Mouse (Mus musculus) small intestine, adult 2 months (tissue): Measurements from ENCODE around the gene Foxo3. TPM values are rescaled to one million over a fixed set of nuclear protein-coding genes. Genes with fewer than 3 reads are reported as not detected.

Experiments used
- H3K27ac ChIP-seq: fragments of 200-500 bp; 2 replicates; pipeline ENCODE4 v1.5.1; 2012; ENCODE audit warnings: low read depth, low read length, control low read depth, inconsistent platforms; ENCODE audit not compliant: insufficient read depth
- H3K27me3 ChIP-seq: fragments of 200-500 bp; 2 replicates; pipeline ENCODE4 v1.6.1; 2012; ENCODE audit warnings: mild to moderate bottlenecking, moderate library complexity, low read length, inconsistent platforms; ENCODE audit not compliant: control insufficient read depth, insufficient read depth
- H3K36me3 ChIP-seq: fragments of 200-500 bp; 2 replicates; pipeline ENCODE4 v1.6.1; 2012; ENCODE audit warnings: mild to moderate bottlenecking, low read length, control low read depth, inconsistent platforms; ENCODE audit not compliant: control insufficient read depth, insufficient read depth
- H3K4me1 ChIP-seq: fragments of 200-500 bp; 2 replicates; pipeline ENCODE4 v1.6.1; 2012; ENCODE audit warnings: low read length, inconsistent platforms, mixed read lengths; ENCODE audit not compliant: control insufficient read depth, insufficient read depth, insufficient read length
- H3K4me3 ChIP-seq: fragments of 200-500 bp; 2 replicates; pipeline ENCODE4 v1.5.1; 2012; ENCODE audit warnings: low read depth, mild to moderate bottlenecking, control low read depth, inconsistent platforms, low read length, moderate library complexity
- CTCF ChIP-seq: fragments of 200-500 bp; IDR thresholded peaks from 2 replicates; pipeline ENCODE4 v1.5.1; 2012; ENCODE audit warnings: low read depth, mild to moderate bottlenecking, control low read depth, inconsistent platforms, low read length, moderate library complexity, mixed read lengths; ENCODE audit not compliant: insufficient replicate concordance, insufficient read length; ENCODE audit errors: extremely low read depth
- POLR2A ChIP-seq: fragments of 200-500 bp; IDR thresholded peaks from 2 replicates; pipeline ENCODE4 v1.6.1; 2012; ENCODE audit warnings: low read depth, mild to moderate bottlenecking, control low read depth, inconsistent platforms, low read length, moderate library complexity
- WGBS: fragments of 180-500 bp; shearing (Covaris S2); methylation state at CpG from one replicate; pipeline ENCODE4 v1.1.7; 2018; 5-methylcytosine and 5-hydroxymethylcytosine counted together
- polyA plus RNA-seq: library from polyadenylated mRNA; depleted of rRNA; stranded (reverse); fragments of >200 nt; gene quantifications from 2 replicates; pipeline ENCODE4 v1.2.3, GENCODE M21; 2012

Foxo3 gene
- polyA plus RNA-seq, 1 experiment = 49.5 TPM

GRCm38 (mm10) chr10:42269281-42270025 is 7.1 kb downstream of the Foxo3 start:
- H3K27me3 ChIP-seq = no peaks in the 10 kb centered on the region
- peak overlapping the region; percentile 72 for H3K27ac ChIP-seq
- peaks cover 38% of the 10 kb centered on the region for H3K4me1 ChIP-seq
- WGBS = 46% methylated on average over 15 of the region's 15 CpGs
- TF ChIP-seq POLR2A (no peak), CTCF (no peak)
- H3K36me3 ChIP-seq = peaks cover 31% of the 10 kb centered on the region
- H3K4me3 ChIP-seq = no peak overlapping the region

- Histone ChIP-seq H3K4me1 (peaks cover 36% of the 10 kb centered on the region), H3K36me3 (peaks cover 31% of the 10 kb centered on the region), H3K27me3 (no peaks in the 10 kb centered on the region), H3K4me3 (no peak overlapping the region), H3K27ac (peak overlapping the region; percentile 72)
- WGBS = 43% methylated on average over 5 of the region's 5 CpGs
- TF ChIP-seq POLR2A (no peak), CTCF (no peak)
These were observed 8.6 kb downstream of the Foxo3 start for GRCm38 (mm10) chr10:42267811-42268545.

GRCm38 (mm10) chr10:42265021-42265689 is 11.4 kb downstream of the Foxo3 start:
- WGBS = 86% methylated on average over 11 of the region's 11 CpGs
- TF ChIP-seq POLR2A (no peak), CTCF (no peak)
- Histone ChIP-seq H3K27ac (no peak overlapping the region), H3K27me3 (no peaks in the 10 kb centered on the region), H3K36me3 (peaks cover 29% of the 10 kb centered on the region), H3K4me3 (no peak overlapping the region), H3K4me1 (peaks cover 33% of the 10 kb centered on the region)

GRCm38 (mm10) chr10:42264195-42264594 is 12.4 kb downstream of the Foxo3 start:
- peaks cover 27% of the 10 kb centered on the region for H3K4me1 ChIP-seq
- peaks cover 28% of the 10 kb centered on the region for H3K36me3 ChIP-seq
- WGBS = 34% methylated on average over 5 of the region's 5 CpGs
- H3K27ac ChIP-seq = no peak overlapping the region
- H3K27me3 ChIP-seq = no peaks in the 10 kb centered on the region
- TF ChIP-seq POLR2A = no peak
- TF ChIP-seq CTCF = no peak
- no peak overlapping the region for H3K4me3 ChIP-seq

- peaks cover 26% of the 10 kb centered on the region for H3K36me3 ChIP-seq
- H3K4me1 ChIP-seq = peaks cover 23% of the 10 kb centered on the region
- H3K4me3 ChIP-seq = no peak overlapping the region
- no peak overlapping the region for H3K27ac ChIP-seq
- TF ChIP-seq POLR2A = no peak
- TF ChIP-seq CTCF = no peak
- 42% methylated on average over 8 of the region's 8 CpGs for WGBS
- no peaks in the 10 kb centered on the region for H3K27me3 ChIP-seq
These were observed 12.9 kb downstream of the Foxo3 start for GRCm38 (mm10) chr10:42263701-42264100.

GRCm38 (mm10) chr10:42262061-42262460 is 14.5 kb downstream of the Foxo3 start:
- 38% methylated on average over 3 of the region's 3 CpGs for WGBS
- no peak overlapping the region for H3K4me3 ChIP-seq
- peaks cover 31% of the 10 kb centered on the region for H3K36me3 ChIP-seq
- H3K4me1 ChIP-seq = peaks cover 15% of the 10 kb centered on the region; the same call in 1 of the 2 replicates
- H3K27ac ChIP-seq = no peak overlapping the region
- H3K27me3 ChIP-seq = no peaks in the 10 kb centered on the region
- TF ChIP-seq POLR2A = no peak
- TF ChIP-seq CTCF = no peak

GRCm38 (mm10) chr10:42261103-42261502 is 15.5 kb downstream of the Foxo3 start:
- peaks cover 15% of the 10 kb centered on the region; the same call in 1 of the 2 replicates for H3K4me1 ChIP-seq
- H3K27me3 ChIP-seq = no peaks in the 10 kb centered on the region
- no peak overlapping the region for H3K27ac ChIP-seq
- TF ChIP-seq CTCF = no peak
- TF ChIP-seq POLR2A = no peak
- peaks cover 24% of the 10 kb centered on the region for H3K36me3 ChIP-seq
- H3K4me3 ChIP-seq = no peak overlapping the region
- 89% methylated on average over 8 of the region's 8 CpGs for WGBS
